Mouse (Mus musculus) CH12.LX (cell line): ENCODE results near the gene Suz12. TPM values are rescaled to one million over a fixed set of nuclear protein-coding genes. Genes with fewer than 3 reads are reported as not detected.

Experiments used
- DNase-seq: peaks from one replicate; pipeline ENCODE4 v3.0.0-alpha.2; 2013; ENCODE audit errors: extremely low read depth
- H3K27ac ChIP-seq: 2 replicates; pipeline ENCODE4 v1.5.1; 2012; ENCODE audit warnings: low read depth, mild to moderate bottlenecking, control low read depth, moderate library complexity; ENCODE audit not compliant: insufficient read depth
- H3K27me3 ChIP-seq: replicated peaks from 2 replicates; pipeline ENCODE3; 2012; ENCODE audit warnings: inconsistent platforms
- H3K36me3 ChIP-seq, 2 experiments: replicated peaks in 1 of 2; 2 replicates each; pipeline versions ENCODE3 to v1.6.1; 2012; ENCODE audit warnings: inconsistent platforms in 1 of 2, low read length in 1 of 2, mild to moderate bottlenecking in 1 of 2, mixed read lengths in 1 of 2, moderate library complexity in 1 of 2; ENCODE audit not compliant: control insufficient read depth in 1 of 2, insufficient read depth in 1 of 2
- H3K4me1 ChIP-seq, 2 experiments: 2 replicates each; pipeline ENCODE4 v1.6.1; 2012; ENCODE audit warnings: inconsistent platforms in 1 of 2, moderate library complexity in 1 of 2; ENCODE audit not compliant: insufficient read depth in 2 of 2, control insufficient read depth in 1 of 2
- H3K4me2 ChIP-seq: 2 replicates; pipeline ENCODE4 v1.6.1; 2012; ENCODE audit warnings: low read depth, mild to moderate bottlenecking, control low read depth; ENCODE audit not compliant: poor library complexity, insufficient read depth, severe bottlenecking
- H3K4me3 ChIP-seq, 3 experiments: fragments of 150-350 bp in 1 of 3; sonication (generic) in 1 of 3; replicated peaks in 1 of 3; 2 replicates each; pipeline versions ENCODE3 to v1.5.1; 2011 to 2012; ENCODE audit warnings: low read depth in 2 of 3, low read length in 2 of 3, mild to moderate bottlenecking in 2 of 3, moderate library complexity in 2 of 3, control low read depth in 1 of 3, improper control_type of control experiment in 1 of 3, inconsistent platforms in 1 of 3, mixed read lengths in 1 of 3; ENCODE audit not compliant: poor library complexity in 1 of 3
- H3K79me2 ChIP-seq: replicated peaks from 2 replicates; pipeline ENCODE4 v1.6.1; 2012; ENCODE audit warnings: mild to moderate bottlenecking, moderate library complexity; ENCODE audit not compliant: control insufficient read depth, poor library complexity, insufficient read depth, severe bottlenecking; ENCODE audit errors: extremely low read depth
- H3K9ac ChIP-seq: 2 replicates; pipeline ENCODE4 v1.6.1; 2012; ENCODE audit warnings: low read depth, mild to moderate bottlenecking, control low read depth, moderate library complexity; ENCODE audit not compliant: insufficient read depth
- H3K9me3 ChIP-seq: replicated peaks from 2 replicates; pipeline ENCODE3; 2012; ENCODE audit warnings: low read length, inconsistent platforms, mixed read lengths
- CHD1 ChIP-seq: IDR thresholded peaks from 2 replicates; pipeline ENCODE4 v1.6.1; 2012; ENCODE audit warnings: low read depth, low read length, improper control_type of control experiment, inconsistent platforms
- CHD2 ChIP-seq: IDR thresholded peaks from 2 replicates; pipeline ENCODE4 v1.6.1; 2011; ENCODE audit warnings: low read length, improper control_type of control experiment
- CTCF ChIP-seq, 2 experiments: IDR thresholded peaks in 1 of 2; conservative IDR thresholded peaks in 1 of 2; 2 replicates each; pipeline ENCODE4 v1.5.1; 2011 to 2012; ENCODE audit warnings: low read depth in 2 of 2, low read length in 2 of 2, improper control_type of control experiment in 1 of 2, inconsistent platforms in 1 of 2, mild to moderate bottlenecking in 1 of 2, moderate library complexity in 1 of 2
- E2F4 ChIP-seq: IDR thresholded peaks from 2 replicates; pipeline ENCODE4 v1.6.1; 2011; ENCODE audit warnings: low read depth, low read length, improper control_type of control experiment; ENCODE audit not compliant: insufficient replicate concordance
- EP300 ChIP-seq: IDR thresholded peaks from 2 replicates; pipeline ENCODE4 v1.6.1; 2011; ENCODE audit warnings: low read length, improper control_type of control experiment
- GABPA ChIP-seq: IDR thresholded peaks from 2 replicates; pipeline ENCODE4 v1.6.1; 2012; ENCODE audit warnings: low read depth, low read length, improper control_type of control experiment, inconsistent platforms; ENCODE audit not compliant: insufficient replicate concordance
- HCFC1 ChIP-seq: IDR thresholded peaks from 2 replicates; pipeline ENCODE4 v1.6.1; 2012; ENCODE audit warnings: low read depth, mild to moderate bottlenecking, inconsistent platforms, low read length, improper control_type of control experiment
- IRF4 ChIP-seq: IDR thresholded peaks from 2 replicates; pipeline ENCODE4 v1.6.1; 2014; ENCODE audit warnings: low read depth, mild to moderate bottlenecking, inconsistent platforms, low read length, improper control_type of control experiment
- JUND ChIP-seq: conservative IDR thresholded peaks from 2 replicates; pipeline ENCODE4 v1.6.1; 2011; ENCODE audit warnings: low read depth, low read length, improper control_type of control experiment
- MAFK ChIP-seq: IDR thresholded peaks from 2 replicates; pipeline ENCODE4 v1.6.1; 2011; ENCODE audit warnings: low read length, improper control_type of control experiment; ENCODE audit not compliant: insufficient replicate concordance
- MAX ChIP-seq: IDR thresholded peaks from 2 replicates; pipeline ENCODE4 v1.6.1; 2011; ENCODE audit warnings: low read length, improper control_type of control experiment
- MAZ ChIP-seq: IDR thresholded peaks from 2 replicates; pipeline ENCODE4 v1.6.1; 2012; ENCODE audit warnings: low read depth, mild to moderate bottlenecking, inconsistent platforms, low read length, improper control_type of control experiment, moderate library complexity
- MXI1 ChIP-seq: IDR thresholded peaks from 2 replicates; pipeline ENCODE4 v1.6.1; 2011; ENCODE audit warnings: mild to moderate bottlenecking, low read depth, low read length, improper control_type of control experiment
- MYC ChIP-seq: IDR thresholded peaks from 2 replicates; pipeline ENCODE4 v1.6.1; 2011; ENCODE audit warnings: low read depth, mild to moderate bottlenecking, improper control_type of control experiment, low read length
- NELFE ChIP-seq: IDR thresholded peaks from 2 replicates; pipeline ENCODE4 v1.6.1; 2011; ENCODE audit warnings: low read depth, low read length, improper control_type of control experiment
- NRF1 ChIP-seq: IDR thresholded peaks from 2 replicates; pipeline ENCODE4 v1.6.1; 2014; ENCODE audit warnings: low read depth, mild to moderate bottlenecking, inconsistent platforms, low read length, improper control_type of control experiment, moderate library complexity
- PAX5 ChIP-seq: IDR thresholded peaks from 2 replicates; pipeline ENCODE4 v1.6.1; 2012; ENCODE audit warnings: low read length, inconsistent platforms, mixed read lengths
- POLR2A ChIP-seq: IDR thresholded peaks from 2 replicates; pipeline ENCODE4 v1.6.1; 2011; ENCODE audit warnings: low read depth, mild to moderate bottlenecking, improper control_type of control experiment, low read length
- POLR2AphosphoS2 ChIP-seq: IDR thresholded peaks from 2 replicates; pipeline ENCODE4 v1.6.1; 2011; ENCODE audit warnings: low read depth, low read length, improper control_type of control experiment
- RCOR1 ChIP-seq: conservative IDR thresholded peaks from 2 replicates; pipeline ENCODE4 v1.6.1; 2012; ENCODE audit warnings: low read depth, mild to moderate bottlenecking, inconsistent platforms, low read length, improper control_type of control experiment
- SMC3 ChIP-seq: IDR thresholded peaks from 2 replicates; pipeline ENCODE4 v1.6.1; 2011; ENCODE audit warnings: low read depth, low read length, improper control_type of control experiment
- TBP ChIP-seq: conservative IDR thresholded peaks from 2 replicates; pipeline ENCODE4 v1.6.1; 2011; ENCODE audit warnings: low read depth, low read length, improper control_type of control experiment
- TCF12 ChIP-seq: IDR thresholded peaks from 2 replicates; pipeline ENCODE4 v1.6.1; 2014; ENCODE audit warnings: low read depth, mild to moderate bottlenecking, inconsistent platforms, low read length, improper control_type of control experiment
- ZMIZ1 ChIP-seq: IDR thresholded peaks from 2 replicates; pipeline ENCODE4 v1.6.1; 2012; ENCODE audit warnings: low read depth, mild to moderate bottlenecking, inconsistent platforms, low read length, improper control_type of control experiment
- ZNF384 ChIP-seq: IDR thresholded peaks from 2 replicates; pipeline ENCODE4 v1.6.1; 2012; ENCODE audit warnings: low read depth, low read length, improper control_type of control experiment, inconsistent platforms
- dilution Hi-C: fragments of 300-500 bp; cut with MboI; formaldehyde crosslinking; loops from 2 replicates; pipeline ENCODE4 v1.14.3; 2020; ENCODE audit warnings: low sequenced_read_pairs; ENCODE audit not compliant: extremely low pct_unique_long_range_greater_than_20kb, extremely low pct_ligation_motif_present
- in situ Hi-C: fragments of 300-500 bp; cut with MboI; formaldehyde crosslinking; loops from 3 replicates; pipeline ENCODE4 v1.14.3; 2019; ENCODE audit warnings: low sequenced_read_pairs, low pct_ligation_motif_present, low pct_unique_long_range_greater_than_20kb, mixed read lengths
- polyA plus RNA-seq: library from polyadenylated mRNA; unstranded; fragments of >175 nt; gene quantifications from 2 replicates; pipeline ENCODE4 v1.2.1, GENCODE M21; 2012; ENCODE audit warnings: low read depth; ENCODE audit not compliant: insufficient read length
- total RNA-seq, 2 experiments: library from RNA; depleted of rRNA; stranded (reverse); fragments of 300-350 nt in 1 of 2; fragments of >200 nt in 1 of 2; gene quantifications; 2 replicates each; pipeline ENCODE4 v1.2.3; 2012 to 2014

Gene Suz12
- total and polyA plus RNA-seq, 3 experiments: 56.7 to 160 (median 124) TPM

DNA sequence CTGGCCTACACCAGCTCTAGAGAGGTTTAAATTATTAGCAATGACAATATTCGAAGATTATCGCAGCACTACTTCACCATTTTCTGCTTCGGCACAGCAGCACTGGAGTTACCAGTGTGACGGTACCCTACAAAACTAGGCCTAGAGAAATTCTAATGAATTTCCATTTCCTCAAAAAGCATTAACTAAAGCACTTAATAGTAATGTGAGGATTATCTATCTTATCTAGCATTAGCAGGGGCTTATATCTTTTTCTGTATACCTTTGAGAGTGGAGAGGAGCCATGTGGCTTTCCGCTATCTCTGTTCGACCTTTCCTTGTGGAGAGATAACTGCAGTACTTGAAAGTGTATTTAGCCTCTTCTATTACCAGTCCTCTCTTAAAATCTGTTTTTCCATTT is 86.8 kb downstream of the Suz12 start:
- H3K9ac ChIP-seq: peak overlapping the region; percentile 99
- H3K79me2 ChIP-seq: peaks cover 55% of the 10 kb centered on the region
- no peaks in the 10 kb centered on the region for H3K27me3 ChIP-seq
- H3K4me1 ChIP-seq: peaks cover 2 to 39% of the 10 kb centered on the region in 2 experiments; a peak in 3 of 4 replicates
- dilution Hi-C loops (no loop called here), in situ Hi-C loops (loop anchor here (5.0 kb wide), 1 partner anchor 37 kb away; no protein-coding TSS in a partner anchor)
- H3K9me3 ChIP-seq: peaks cover 8% of the 10 kb centered on the region
- TF ChIP-seq GABPA (no peak), EP300 (no peak), ZMIZ1 (no peak), ZNF384 (no peak), POLR2AphosphoS2 (no peak), E2F4 (no peak), MXI1 (no peak), SMC3 (no peak), MAX (peak; percentile 40; the same call in 1 of the 2 replicates), IRF4 (no peak), NRF1 (no peak), RCOR1 (no peak), JUND (no peak), POLR2A (no peak), MAZ (0 out of 2 replicates have a peak, but pooled peaks have one; percentile 44), HCFC1 (no peak), MAFK (no peak), NELFE (no peak), TBP (0 out of 2 replicates have a peak, but pooled peaks have one; percentile 13), CTCF (conservative IDR thresholded peaks at IDR 0.05 in 1 of 2, IDR thresholded peaks at IDR 0.05 in 1 of 2; ENCODE audit: low read depth in 2 of 2, low read length in 2 of 2) (no peak), MYC (peak; percentile 81), CHD1 (no peak), TCF12 (no peak), CHD2 (no peak), PAX5 (no peak)
- H3K4me2 ChIP-seq: peak overlapping the region; percentile 99
- DNase-seq: peak; percentile 32
- H3K36me3 ChIP-seq: peaks cover 2 to 15% of the 10 kb centered on the region in 2 experiments
- no peak overlapping the region for H3K27ac ChIP-seq
- H3K4me3 ChIP-seq: peak overlapping the region; percentile 92 to 98 (median 94)
